Mouse (Mus musculus) adrenal gland, postnatal 4 days (tissue): ENCODE data around the gene Cd52. TPM values are rescaled to one million over a fixed set of nuclear protein-coding genes. Genes with fewer than 3 reads are reported as not detected.

Experiments
- DNase-seq, 2 experiments: peaks; one replicate each; pipeline ENCODE4 v3.0.0; 2021 to 2022; ENCODE audit warnings: low spot score in 2 of 2, mixed read lengths in 2 of 2
- total RNA-seq, 2 experiments: library from RNA; stranded (reverse); gene quantifications; 2 replicates each; pipeline ENCODE4 v1.2.3; 2021

Gene Cd52
- total RNA-seq, 2 experiments from 2014 or later, result 10.1 to 14.4 TPM

DNA sequence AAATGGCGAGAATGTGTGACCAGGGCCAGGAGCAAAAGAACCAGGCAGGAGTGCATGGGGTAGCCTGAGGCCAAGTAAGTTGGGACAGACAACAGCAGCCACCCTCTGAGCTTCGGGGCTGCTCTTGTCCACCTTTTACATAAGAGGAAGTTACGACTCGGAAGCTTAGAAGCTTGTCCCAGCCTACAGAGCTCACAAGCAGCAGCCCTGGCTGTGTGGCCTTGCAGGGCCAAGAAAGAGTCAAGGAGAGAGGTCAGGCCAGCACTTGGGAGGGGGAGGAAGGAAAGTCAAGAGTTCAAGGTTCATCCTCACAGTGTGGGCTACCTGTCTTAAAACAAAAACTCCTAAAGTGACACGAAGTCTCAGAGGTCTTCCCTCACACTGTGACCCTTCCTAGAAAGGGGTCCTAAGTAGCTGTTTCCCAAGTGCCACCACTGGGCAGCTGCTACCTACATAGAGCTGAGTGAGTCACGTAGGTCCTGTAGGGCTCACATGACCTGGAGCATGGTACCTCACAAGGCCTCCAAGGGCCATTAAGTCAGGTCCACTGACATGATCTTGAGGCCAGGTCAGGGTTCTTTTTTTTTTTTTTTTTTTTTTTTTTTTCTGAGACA, 25.4 kb upstream of the Cd52 start:
- no peak for DNase-seq

DNA sequence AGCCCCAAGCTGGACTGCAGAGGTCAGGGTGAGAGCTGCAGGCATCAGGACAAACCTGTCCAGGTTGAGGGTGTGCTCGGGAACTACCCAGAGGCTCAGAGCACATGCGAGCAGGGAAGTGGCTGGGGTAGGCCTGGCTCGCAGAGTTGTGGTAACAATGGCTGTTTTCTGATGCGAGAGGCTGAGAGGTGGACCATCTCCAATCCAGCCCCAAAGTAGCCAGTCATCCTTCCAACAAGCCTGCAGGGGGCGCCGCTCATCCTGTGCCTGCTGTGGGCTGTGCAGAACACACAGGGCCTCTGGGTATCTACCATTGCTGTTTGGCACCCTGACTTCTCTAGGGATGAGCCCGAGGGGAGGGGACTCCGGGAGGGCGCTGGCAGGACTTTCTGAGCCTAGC, 24.8 kb upstream of the Cd52 start:
- no peak for DNase-seq

DNA sequence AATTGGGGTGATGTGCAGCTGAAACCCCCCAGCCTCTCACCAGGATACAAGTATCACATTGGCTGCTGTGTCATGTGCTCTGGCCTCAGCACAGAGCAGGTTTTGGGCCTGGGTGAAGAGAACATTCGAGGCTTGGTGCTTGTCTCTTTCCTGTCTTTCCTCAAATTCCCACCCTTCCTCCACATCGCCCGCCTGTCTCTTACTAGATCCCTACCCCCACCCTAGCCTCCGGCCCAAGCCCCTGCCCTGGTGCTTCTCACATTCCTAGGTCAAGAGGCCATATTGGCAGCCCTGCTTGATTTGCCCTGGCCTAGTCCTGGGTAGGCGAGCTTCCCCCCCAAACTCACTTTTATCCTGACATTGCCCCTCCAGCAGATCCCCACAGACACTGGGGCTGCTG, 24.2 kb upstream of the Cd52 start:
- DNase-seq, result no peak

DNA sequence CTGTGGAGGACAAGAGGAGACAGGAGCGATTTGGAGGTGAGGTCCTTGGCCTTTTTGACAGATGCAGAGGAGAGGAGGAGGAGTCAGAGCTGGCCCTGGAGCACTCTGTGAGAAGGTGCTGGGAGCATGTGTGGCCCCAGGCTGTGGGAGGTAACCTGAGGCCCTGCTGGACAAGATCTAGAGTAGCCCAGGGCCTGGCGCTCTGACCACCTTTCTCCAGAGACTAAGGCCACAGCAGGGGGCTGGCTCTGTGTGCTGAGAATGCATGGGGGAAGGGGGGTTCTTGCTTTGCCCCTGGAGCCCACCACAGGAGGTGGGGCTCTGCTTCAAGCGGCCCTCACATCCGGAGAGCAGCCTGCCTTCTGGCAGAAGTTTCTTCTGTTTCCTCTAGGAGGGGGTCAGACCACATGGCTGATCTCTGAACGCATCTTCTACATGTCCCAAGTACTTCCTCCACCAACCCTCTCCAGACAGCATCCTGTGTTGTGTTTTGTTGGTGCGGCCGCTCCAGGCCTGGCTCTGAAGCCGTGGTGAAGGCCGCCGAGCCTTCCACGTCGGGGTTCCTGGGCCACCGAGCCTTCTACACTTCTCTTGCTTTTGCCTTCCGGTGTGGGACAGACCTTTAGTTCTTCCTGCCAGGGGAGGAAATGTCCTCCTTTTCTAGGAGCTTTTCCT, 23.4 kb upstream of the Cd52 start:
- DNase-seq, result no peak

DNA sequence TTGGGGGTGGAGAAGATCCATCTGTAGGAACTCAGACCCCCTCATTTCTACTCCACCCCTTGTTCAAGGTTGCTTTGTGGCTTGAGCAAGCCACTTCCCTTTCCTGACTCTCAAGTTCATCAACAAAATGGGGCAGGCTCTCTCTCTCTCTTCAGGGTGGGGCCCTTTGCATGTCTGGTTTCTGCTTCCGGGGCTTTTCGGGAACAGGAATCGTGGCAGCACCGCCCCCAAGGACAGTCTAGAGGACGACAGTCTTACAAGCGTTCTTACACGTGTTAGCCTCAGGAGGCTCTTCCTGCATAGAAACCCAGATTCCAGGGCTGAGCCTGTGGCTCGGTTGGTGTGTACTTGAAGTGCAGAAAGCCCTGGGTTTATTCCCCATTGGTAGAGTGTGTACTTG, 22.1 kb upstream of the Cd52 start:
- DNase-seq, result no peak

GRCm38 (mm10) chr4:134116501-134116900, 21.6 kb upstream of the Cd52 start:
- DNase-seq, result no peak

- no peak for DNase-seq
Measured at GRCm38 (mm10) chr4:134115215-134116144, 20.6 kb upstream of the Cd52 start.

GRCm38 (mm10) chr4:134114038-134114437, 19.2 kb upstream of the Cd52 start:
- DNase-seq, result no peak

- DNase-seq, result no peak
Measured at GRCm38 (mm10) chr4:134113356-134113994, 18.6 kb upstream of the Cd52 start.

DNA sequence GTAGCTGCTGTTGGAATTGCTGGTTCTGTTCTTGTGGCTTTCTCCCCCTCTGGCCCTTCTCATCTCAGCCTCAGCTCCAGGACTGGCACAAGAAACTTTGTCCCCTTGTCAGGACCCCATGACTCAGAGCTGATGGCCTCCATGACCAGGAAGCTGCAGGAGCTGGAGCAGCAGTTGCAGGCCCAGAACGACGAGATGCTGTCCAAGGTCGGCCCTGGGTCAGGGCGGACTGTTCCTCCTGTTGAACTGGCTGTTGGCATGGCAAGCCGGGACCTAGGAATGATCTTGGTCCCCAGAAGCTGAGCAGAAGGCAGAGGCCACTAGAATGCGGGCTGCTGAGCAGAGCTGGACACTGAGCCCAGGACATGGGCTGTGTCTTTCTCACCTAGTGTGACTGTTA, 17.5 kb upstream of the Cd52 start:
- no peak for DNase-seq

DNA sequence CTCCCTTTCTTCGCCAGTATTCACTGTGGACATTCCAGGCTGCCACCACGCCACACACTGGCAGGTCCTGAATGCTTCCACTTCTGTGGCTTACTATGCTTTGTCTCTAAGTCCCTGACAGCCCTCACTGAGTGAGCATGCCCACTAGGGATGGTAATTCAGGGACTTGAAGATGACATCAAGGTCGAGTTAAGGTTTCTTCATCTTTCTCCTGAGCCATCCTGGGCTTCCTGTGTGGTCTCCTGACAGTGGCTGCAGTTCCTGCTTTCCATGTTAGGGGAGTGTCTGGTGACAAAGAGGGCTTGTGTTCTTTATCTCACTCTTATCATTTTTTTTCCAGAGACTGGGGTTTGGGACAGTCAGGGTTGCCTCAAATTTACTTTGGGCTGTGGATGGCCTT, 15.8 kb upstream of the Cd52 start:
- no peak for DNase-seq

- no peak for DNase-seq
Measured at GRCm38 (mm10) chr4:134108196-134108595, 13.3 kb upstream of the Cd52 start.

DNA sequence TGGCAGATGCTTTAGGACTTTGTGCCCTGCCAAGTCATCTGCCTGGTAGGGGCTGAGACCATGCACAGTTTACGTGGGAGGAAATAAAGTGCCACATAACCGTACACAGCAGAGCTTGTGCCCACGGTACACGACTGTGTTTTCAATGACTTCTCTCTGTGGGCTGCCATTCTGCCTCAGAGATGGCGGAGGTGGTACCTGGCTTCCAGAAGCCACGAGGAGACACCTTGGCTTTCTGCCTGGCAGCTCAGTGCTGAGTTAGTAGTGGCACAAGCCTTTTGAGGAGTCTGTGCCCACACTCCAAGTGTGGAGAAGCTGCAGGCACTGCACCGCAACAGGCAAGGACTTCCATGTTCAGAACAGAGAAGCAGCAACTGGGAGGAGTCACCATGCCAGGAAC, 12.8 kb upstream of the Cd52 start:
- DNase-seq, result no peak

- DNase-seq, result no peak
Measured at GRCm38 (mm10) chr4:134106105-134106504, 11.2 kb upstream of the Cd52 start.

- no peak for DNase-seq
Measured at GRCm38 (mm10) chr4:134102742-134103119, 7.8 kb upstream of the Cd52 start.

DNA sequence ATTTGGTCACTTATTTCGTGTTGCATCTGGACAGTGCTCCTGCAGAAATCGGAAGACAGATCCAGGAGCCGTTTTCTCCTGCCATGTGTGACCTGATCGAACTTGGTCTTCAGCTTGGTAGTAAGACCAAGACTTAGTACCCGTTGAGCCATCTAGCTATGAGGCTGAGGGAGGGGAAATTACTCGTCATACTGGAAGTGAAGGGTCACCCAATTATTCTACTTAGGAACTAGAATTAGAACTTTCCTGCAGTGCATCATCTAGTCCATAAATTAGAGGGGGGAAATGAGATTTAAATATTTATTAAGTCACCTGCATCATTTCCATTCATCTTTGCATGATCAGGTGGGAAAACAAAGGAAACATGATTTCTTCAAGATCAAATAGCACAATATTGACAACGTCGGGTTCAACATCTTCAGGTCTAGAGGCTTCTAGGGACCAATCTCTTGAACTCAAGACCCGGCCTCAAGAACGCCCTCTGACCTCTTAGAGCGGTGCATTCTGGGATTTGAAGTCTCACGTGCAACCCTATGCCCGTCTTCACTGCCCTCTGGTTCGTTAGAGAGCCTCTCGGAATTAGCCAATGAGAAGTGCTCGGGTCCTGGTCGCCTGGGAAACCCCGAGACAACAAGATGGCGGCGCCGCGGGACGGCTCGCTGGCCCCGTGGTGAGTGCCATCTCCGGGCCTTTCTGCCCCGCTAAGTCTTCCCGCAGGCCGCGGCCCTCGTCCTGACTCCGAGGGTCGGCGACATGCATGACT, 7.3 kb upstream of the Cd52 start, which contains the start of gene Ubxn11:
Gene Ubxn11, plus strand, starts transcription at position 592 of the 763 bp plus-strand sequence.
- peak; percentile 63 to 76 for DNase-seq

DNA sequence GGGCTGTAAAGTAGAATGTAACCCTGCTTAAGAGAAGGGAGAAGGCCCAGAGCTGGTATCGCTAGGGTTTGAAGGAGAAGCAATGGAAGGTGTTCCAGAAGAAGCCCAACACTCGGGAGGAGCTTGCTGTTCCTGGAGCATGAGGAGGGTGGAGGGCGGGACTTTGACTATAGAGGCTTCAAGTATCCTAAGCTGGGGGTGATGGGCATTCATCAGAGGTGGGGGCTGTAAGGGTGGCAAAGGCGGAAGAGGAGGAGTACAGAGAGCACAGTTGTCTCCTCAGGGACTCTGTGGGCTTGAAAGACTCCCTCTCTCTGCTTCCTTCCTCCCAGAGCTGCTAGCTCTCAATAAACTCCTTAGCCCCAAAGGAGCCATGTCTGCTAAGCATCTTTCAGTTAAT, 5.4 kb upstream of the Cd52 start:
- DNase-seq, result no peak

DNA sequence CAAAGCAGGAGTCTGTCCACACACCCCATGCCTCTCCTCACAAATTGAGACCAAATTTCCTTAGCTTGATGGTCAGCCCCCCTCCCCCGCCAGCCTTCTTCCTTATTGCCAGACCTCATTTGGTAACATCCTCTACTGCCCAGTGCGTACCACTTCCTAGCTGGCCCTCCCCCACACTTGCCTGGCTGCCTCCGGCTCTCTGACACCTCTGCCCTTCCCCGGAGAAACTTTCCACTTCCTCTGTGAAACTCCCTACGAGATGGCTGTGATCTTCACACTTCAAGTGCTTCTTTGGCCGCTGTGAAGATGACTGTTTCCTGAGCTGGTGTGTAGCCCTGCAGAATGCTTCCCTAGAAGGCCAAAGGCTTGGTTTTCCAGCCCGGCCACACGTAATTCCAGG, 3.7 kb upstream of the Cd52 start:
- DNase-seq, result no peak

- DNase-seq, result no peak
Measured at GRCm38 (mm10) chr4:134097015-134097608, 2.2 kb upstream of the Cd52 start.

GRCm38 (mm10) chr4:134096120-134096519, 1.2 kb upstream of the Cd52 start:
- no peak for DNase-seq
